Comparison of ENCODE assay signal across 11 mouse cellular contexts in genomic region chr6:112330520-112331222, GRCm38 (mm10). TPM values are rescaled to one million over a fixed set of nuclear protein-coding genes. Genes with fewer than 3 reads are reported as not detected.
"Had no signal": no experiment of that assay in that cellular context is flagged by ENCODE, and none has a peak within 500 bp of the region (broad histone marks: within the 10 kb centered on the region; RNA-seq: fewer than 3 reads in every experiment).

No protein-coding gene starts in this region.

- H3K9ac ChIP-seq: midbrain, embryonic 13.5 days; neural tube, embryonic 15.5 days; stomach, embryonic 15.5 days had no signal

- H3K4me3 ChIP-seq: left cerebral cortex, adult 2 months; limb, embryonic 10.5 days; midbrain, embryonic 13.5 days; neural tube, embryonic 15.5 days; stomach, embryonic 15.5 days had no signal

- DNase-seq: kidney, postnatal 25 days; right cerebral cortex, postnatal 14 days; thymus, adult 2 months; thymus, postnatal 36 days had no signal

- H3K27ac ChIP-seq: left cerebral cortex, adult 2 months; limb, embryonic 10.5 days; midbrain, embryonic 13.5 days; neural tube, embryonic 15.5 days; stomach, embryonic 15.5 days had no signal

- H3K4me2 ChIP-seq: liver, embryonic 11.5 days; midbrain, embryonic 13.5 days; neural tube, embryonic 15.5 days; stomach, embryonic 15.5 days had no signal

- H3K36me3 ChIP-seq: limb, embryonic 10.5 days; midbrain, embryonic 13.5 days; neural tube, embryonic 15.5 days; stomach, embryonic 15.5 days had no signal

- H3K9me3 ChIP-seq: limb, embryonic 10.5 days; midbrain, embryonic 13.5 days; neural tube, embryonic 15.5 days; stomach, embryonic 15.5 days had no signal

- H3K4me1 ChIP-seq: limb, embryonic 10.5 days; midbrain, embryonic 13.5 days; stomach, embryonic 15.5 days had no signal

- H3K27me3 ChIP-seq: midbrain, embryonic 13.5 days; neural tube, embryonic 15.5 days; stomach, embryonic 15.5 days had no signal

- ATAC-seq: midbrain, embryonic 13.5 days had no signal

RNA-seq across cellular contexts. Expression of gene Ssu2, which starts 57.2 kb away (rescaled TPM):
- polyA plus RNA-seq: midbrain, postnatal 0 days had no signal
